Mouse (Mus musculus): ENCODE data around the gene Atp11a.

DNA sequence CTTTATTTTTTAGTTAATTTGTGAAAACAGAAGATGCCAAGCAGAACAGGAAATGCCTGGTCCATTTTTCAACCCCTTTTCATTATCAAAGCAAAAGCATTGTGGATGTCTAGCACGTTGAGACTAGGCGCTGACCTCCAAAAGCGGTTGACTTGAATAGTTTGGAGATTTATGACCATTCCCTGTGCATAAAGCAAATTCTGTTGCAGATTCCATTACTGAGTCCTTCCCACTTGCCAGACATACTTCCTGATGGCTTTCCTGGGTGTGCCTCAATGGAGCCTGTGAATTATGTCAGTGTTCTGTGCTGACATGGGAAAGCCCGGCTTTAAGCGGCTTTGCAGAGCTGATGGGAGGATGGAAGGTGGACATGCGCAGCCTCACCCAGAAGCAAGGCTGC is 24.4 kb upstream of the Atp11a start:
- no peak for TF ChIP-seq CTCF (IDR thresholded peaks at IDR 0.05; ENCODE audit: low read depth)
- TF ChIP-seq EP300 (optimal IDR thresholded peaks at IDR 0.05) = no peak
